Mouse (Mus musculus) bone marrow, adult 2 months (tissue): ENCODE results near the gene Tmem104. TPM values are rescaled to one million over a fixed set of nuclear protein-coding genes. Genes with fewer than 3 reads are reported as not detected.
A peak's percentile ranks its signal among the peaks of the same experiment; 100 is the strongest.

ENCODE experiments used
- H3K27ac ChIP-seq: fragments of 200-500 bp; 2 replicates; pipeline ENCODE4 v1.5.1; 2012; ENCODE audit warnings: low read depth, mild to moderate bottlenecking, control low read depth, inconsistent platforms, low read length; ENCODE audit not compliant: control insufficient read depth, poor library complexity, insufficient read depth
- H3K4me1 ChIP-seq: fragments of 200-500 bp; 2 replicates; pipeline ENCODE4 v1.6.1; 2011; ENCODE audit warnings: low read length; ENCODE audit not compliant: control insufficient read depth, insufficient read depth
- H3K4me3 ChIP-seq: fragments of 200-500 bp; replicated peaks from 2 replicates; pipeline ENCODE3; 2011; ENCODE audit warnings: mild to moderate bottlenecking, low read depth, low read length, control low read depth; ENCODE audit not compliant: control insufficient read depth
- CTCF ChIP-seq: fragments of 200-500 bp; IDR thresholded peaks from 2 replicates; pipeline ENCODE4 v1.5.1; 2011; ENCODE audit warnings: low read length, control low read depth; ENCODE audit not compliant: control insufficient read depth, insufficient read depth
- POLR2A ChIP-seq: fragments of 200-500 bp; IDR thresholded peaks from 2 replicates; pipeline ENCODE4 v1.6.1; 2011; ENCODE audit warnings: low read depth, mild to moderate bottlenecking, control low read depth, low read length, borderline replicate concordance; ENCODE audit not compliant: control insufficient read depth
- WGBS: fragments of 180-500 bp; shearing (Covaris S2); methylation state at CpG from one replicate; pipeline ENCODE4 v1.1.7; 2018; 5-methylcytosine and 5-hydroxymethylcytosine counted together
- polyA plus RNA-seq: library from polyadenylated mRNA; stranded (reverse); fragments of >200 nt; gene quantifications from 2 replicates; pipeline ENCODE4 v1.2.4, GENCODE M21; 2011; ENCODE audit warnings: low replicate concordance; ENCODE audit not compliant: missing spikeins, insufficient read depth, insufficient read length

The Tmem104 gene
- polyA plus RNA-seq, 1 experiment, result 5.8 TPM

DNA sequence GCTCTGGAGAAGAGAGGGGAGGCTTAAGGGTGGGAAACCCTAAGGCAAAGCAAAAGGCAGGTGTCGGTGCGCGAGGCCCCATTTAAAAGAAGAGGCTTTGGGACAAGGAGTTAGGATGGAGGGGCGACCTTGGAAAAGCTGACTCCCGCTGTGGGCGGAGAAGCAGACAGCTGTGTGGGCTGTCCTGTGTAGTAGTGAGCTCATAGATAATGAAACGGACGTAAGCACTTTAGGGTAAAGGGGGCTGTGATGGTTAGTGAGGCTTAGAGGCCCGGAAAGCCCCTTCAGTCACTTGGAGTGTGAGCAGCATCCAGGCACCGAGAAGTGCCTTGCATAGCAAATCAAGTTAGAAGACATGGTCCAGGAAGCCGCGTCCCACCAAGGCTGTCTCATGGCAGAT lies 406 bp downstream of the Tmem104 start, which contains the start of gene Nat9:
Gene Nat9, minus strand, starts transcription at position 167 of the 400 bp plus-strand sequence.
- Histone ChIP-seq H3K4me3 (peak within 1 kb of the TSS; percentile 86), H3K4me1 (peaks cover 4% of the 10 kb centered on the region; the same call in 1 of the 2 replicates), H3K27ac (peak within 1 kb of the TSS; percentile 87)
- TF ChIP-seq POLR2A (no peak), CTCF (no peak)
- WGBS, result 7% methylated on average over 12 of the region's 12 CpGs

DNA sequence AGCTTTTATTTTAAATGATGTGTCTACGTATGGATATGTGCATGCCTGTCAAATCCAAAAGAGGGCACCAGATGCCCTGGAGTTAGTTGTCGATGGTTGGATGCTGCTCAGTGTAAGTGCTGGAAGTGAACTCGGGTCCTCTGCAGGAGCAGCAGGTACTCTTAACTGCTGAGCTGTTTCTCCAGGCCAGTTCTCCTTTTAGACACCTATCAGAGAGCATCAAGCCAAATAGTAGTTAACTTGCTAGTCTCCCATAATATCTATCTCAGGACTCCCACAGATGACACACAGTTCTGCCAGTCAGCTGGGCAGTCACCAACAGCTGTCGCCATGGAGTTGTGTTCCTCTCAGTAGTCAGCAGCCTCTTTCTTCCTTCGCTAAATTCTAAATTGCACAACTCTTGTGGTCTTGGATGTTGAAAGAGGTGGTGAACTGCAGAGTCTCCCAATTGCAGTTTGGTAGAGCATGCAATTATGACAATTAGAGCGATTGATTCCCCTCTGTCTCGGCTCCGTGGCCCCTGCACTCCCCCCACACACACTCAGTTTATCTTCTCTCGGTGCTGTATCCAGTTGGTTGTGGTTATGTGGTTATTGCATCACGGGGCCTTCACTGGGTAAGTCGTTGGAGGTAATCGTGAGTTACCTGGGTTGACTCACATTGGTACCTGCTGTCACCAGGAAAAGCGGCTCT lies 1.4 kb downstream of the Tmem104 start:
- H3K4me1 ChIP-seq, result peaks cover 4% of the 10 kb centered on the region; the same call in 1 of the 2 replicates
- 21% methylated on average over 13 of the region's 13 CpGs for WGBS
- peak overlapping the region; percentile 55 for H3K4me3 ChIP-seq
- TF ChIP-seq CTCF, result no peak
- TF ChIP-seq POLR2A, result no peak
- peak overlapping the region; percentile 87 for H3K27ac ChIP-seq

GRCm38 (mm10) chr11:115189304-115189703 lies 2.0 kb downstream of the Tmem104 start:
- Histone ChIP-seq H3K4me3 (peak overlapping the region; percentile 55), H3K4me1 (peaks cover 4% of the 10 kb centered on the region; the same call in 1 of the 2 replicates), H3K27ac (peak overlapping the region; percentile 87)
- WGBS, result 33% methylated on average over 6 of the region's 6 CpGs
- TF ChIP-seq POLR2A (no peak), CTCF (no peak)

- Histone ChIP-seq H3K4me3 (no peak overlapping the region), H3K4me1 (peaks cover 2% of the 10 kb centered on the region; the same call in 1 of the 2 replicates), H3K27ac (peak overlapping the region; percentile 60)
- WGBS, result 11% methylated on average over 9 of the region's 9 CpGs
- TF ChIP-seq POLR2A, result no peak
- no peak for TF ChIP-seq CTCF
Measured at GRCm38 (mm10) chr11:115192180-115192579, 4.9 kb downstream of the Tmem104 start.

- H3K4me1 ChIP-seq, result peaks cover 2% of the 10 kb centered on the region; the same call in 1 of the 2 replicates
- no peak overlapping the region for H3K27ac ChIP-seq
- WGBS, result 62% methylated on average over 6 of the region's 6 CpGs
- H3K4me3 ChIP-seq, result no peak overlapping the region
- no peak for TF ChIP-seq POLR2A
- TF ChIP-seq CTCF, result no peak
Measured at GRCm38 (mm10) chr11:115194693-115195092, 7.4 kb downstream of the Tmem104 start.

- Histone ChIP-seq H3K4me3 (no peak overlapping the region), H3K4me1 (peaks cover 2% of the 10 kb centered on the region; the same call in 1 of the 2 replicates), H3K27ac (no peak overlapping the region)
- 44% methylated on average over 5 of the region's 5 CpGs for WGBS
- TF ChIP-seq CTCF (no peak), POLR2A (no peak)
Measured at GRCm38 (mm10) chr11:115195933-115196332, 8.6 kb downstream of the Tmem104 start.

- H3K27ac ChIP-seq, result no peak overlapping the region
- H3K4me1 ChIP-seq, result no peaks in the 10 kb centered on the region; the same call in 1 of the 2 replicates
- WGBS, result 83% methylated on average over 8 of the region's 8 CpGs
- H3K4me3 ChIP-seq, result no peak overlapping the region
- no peak for TF ChIP-seq POLR2A
Measured at GRCm38 (mm10) chr11:115197558-115197957, 10.3 kb downstream of the Tmem104 start.

- peak overlapping the region; percentile 62 for H3K27ac ChIP-seq
- 74% methylated on average over 12 of the region's 12 CpGs for WGBS
Measured at GRCm38 (mm10) chr11:115198932-115199384, 11.7 kb downstream of the Tmem104 start.

GRCm38 (mm10) chr11:115200520-115200919 lies 13.2 kb downstream of the Tmem104 start:
- WGBS, result 76% methylated on average over 4 of the region's 4 CpGs
- TF ChIP-seq POLR2A (no peak), CTCF (no peak)
- Histone ChIP-seq H3K4me3 (no peak overlapping the region), H3K27ac (no peak overlapping the region), H3K4me1 (no peaks in the 10 kb centered on the region; the same call in 1 of the 2 replicates)

More at GRCm38 (mm10) chr11:115198932-115199384, 11.7 kb downstream of the Tmem104 start:
- H3K4me3 ChIP-seq, result no peak overlapping the region
- TF ChIP-seq POLR2A, result no peak
- TF ChIP-seq CTCF, result no peak
- no peaks in the 10 kb centered on the region; the same call in 1 of the 2 replicates for H3K4me1 ChIP-seq
